Mouse (Mus musculus) midbrain, embryonic 14.5 days (tissue): Measurements from ENCODE around the gene Mcts2. TPM values are rescaled to one million over a fixed set of nuclear protein-coding genes. Genes with fewer than 3 reads are reported as not detected.

Source experiments
- ATAC-seq: fragments of 200-750 bp; cut with Nextera tagmentation; 2 replicates; pipeline ENCODE4 v1.8.0; 2017; ENCODE audit warnings: moderate number of reproducible peaks, moderate library complexity; ENCODE audit not compliant: low FRiP score, low TSS enrichment
- DNase-seq: peaks from one replicate; pipeline ENCODE4 v3.0.0-alpha.2; 2015
- H3K27ac ChIP-seq: fragments of 300-500 bp; sonication (generic); replicated peaks from 2 replicates; pipeline ENCODE4 v1.5.1; 2014; ENCODE audit warnings: mild to moderate bottlenecking, low read depth, low read length, moderate library complexity
- H3K27me3 ChIP-seq: fragments of 300-500 bp; sonication (generic); 2 replicates; pipeline ENCODE4 v1.6.1; 2014; ENCODE audit warnings: low read length, control low read depth, mixed read lengths; ENCODE audit not compliant: control insufficient read depth, insufficient read depth
- H3K36me3 ChIP-seq: fragments of 300-500 bp; sonication (generic); 2 replicates; pipeline ENCODE4 v1.6.1; 2014; ENCODE audit warnings: low read length, control low read depth; ENCODE audit not compliant: control insufficient read depth, insufficient read depth
- H3K4me1 ChIP-seq: fragments of 300-500 bp; sonication (generic); 2 replicates; pipeline ENCODE4 v1.6.1; 2014; ENCODE audit warnings: mild to moderate bottlenecking, antibody characterized with exemption, low read length, control low read depth; ENCODE audit not compliant: control insufficient read depth, insufficient read depth
- H3K4me2 ChIP-seq: fragments of 300-500 bp; sonication (generic); 2 replicates; pipeline ENCODE4 v1.6.1; 2014; ENCODE audit warnings: mild to moderate bottlenecking, low read length, moderate library complexity
- H3K4me3 ChIP-seq: fragments of 300-500 bp; sonication (generic); replicated peaks from 2 replicates; pipeline ENCODE4 v1.5.1; 2014; ENCODE audit warnings: low read depth, low read length
- H3K9ac ChIP-seq: fragments of 300-500 bp; sonication (generic); replicated peaks from 2 replicates; pipeline ENCODE4 v1.6.1; 2014; ENCODE audit warnings: mild to moderate bottlenecking, low read length, moderate library complexity
- H3K9me3 ChIP-seq: fragments of 300-500 bp; sonication (generic); 2 replicates; pipeline ENCODE4 v1.6.1; 2016; ENCODE audit warnings: low read length, control low read depth, mixed read lengths; ENCODE audit not compliant: control insufficient read depth
- WGBS: fragments of 180-500 bp; shearing (Covaris S2); extraction: QIAGEN DNeasy Blood & Tissue Kit; methylation state at CpG from one replicate; pipeline ENCODE4 v1.1.7; 2014; 5-methylcytosine and 5-hydroxymethylcytosine counted together
- polyA plus RNA-seq: library from polyadenylated mRNA; unstranded; fragments of >200 nt; fragmentation: Nextera tagmentation; extraction: Ambion mirVana; gene quantifications from 2 replicates; pipeline ENCODE4 v1.2.1, GENCODE M21; 2014

The Mcts2 gene
- polyA plus RNA-seq, 1 experiment from 2014 or later: 39.9 TPM

GRCm38 (mm10) chr2:152724332-152724723, 37.5 kb downstream of the Mcts2 start:
- no peak overlapping the region for H3K9ac ChIP-seq
- H3K36me3 ChIP-seq: no peaks in the 10 kb centered on the region
- H3K9me3 ChIP-seq: no peaks in the 10 kb centered on the region
- WGBS: 70% methylated on average over 3 of the region's 3 CpGs
- ATAC-seq (no peak; the same call in 1 of the 2 replicates), DNase-seq (no peak)
- H3K4me1 ChIP-seq: peaks cover 8% of the 10 kb centered on the region
- no peaks in the 10 kb centered on the region for H3K27me3 ChIP-seq
- H3K4me3 ChIP-seq: peak overlapping the region; percentile 25
- peak overlapping the region; percentile 57 for H3K4me2 ChIP-seq
- no peak overlapping the region for H3K27ac ChIP-seq

- H3K36me3 ChIP-seq: no peaks in the 10 kb centered on the region
- H3K4me2 ChIP-seq: no peak overlapping the region
- H3K4me3 ChIP-seq: no peak overlapping the region
- WGBS: 66% methylated on average over 15 of the region's 15 CpGs
- H3K27ac ChIP-seq: no peak overlapping the region
- no peaks in the 10 kb centered on the region for H3K9me3 ChIP-seq
- H3K9ac ChIP-seq: no peak overlapping the region
- no peaks in the 10 kb centered on the region for H3K27me3 ChIP-seq
- peaks cover 8% of the 10 kb centered on the region for H3K4me1 ChIP-seq
- ATAC-seq (no peak), DNase-seq (no peak)
Measured at GRCm38 (mm10) chr2:152725178-152725750, 38.4 kb downstream of the Mcts2 start.

GRCm38 (mm10) chr2:152726213-152726612, 39.4 kb downstream of the Mcts2 start:
- WGBS: 91% methylated on average over 6 of the region's 6 CpGs

GRCm38 (mm10) chr2:152726751-152727335, 40.0 kb downstream of the Mcts2 start:
- no peak for DNase-seq
- Histone ChIP-seq H3K9me3 (no peaks in the 10 kb centered on the region), H3K4me2 (no peak overlapping the region), H3K9ac (no peak overlapping the region), H3K4me3 (no peak overlapping the region), H3K4me1 (peaks cover 8% of the 10 kb centered on the region), H3K36me3 (no peaks in the 10 kb centered on the region), H3K27me3 (no peaks in the 10 kb centered on the region), H3K27ac (no peak overlapping the region)
- WGBS: 66% methylated on average over 6 of the region's 6 CpGs
- ATAC-seq: no peak

More at GRCm38 (mm10) chr2:152726213-152726612, 39.4 kb downstream of the Mcts2 start:
- Histone ChIP-seq H3K9ac (no peak overlapping the region), H3K27me3 (no peaks in the 10 kb centered on the region), H3K27ac (no peak overlapping the region), H3K4me1 (peaks cover 8% of the 10 kb centered on the region), H3K9me3 (no peaks in the 10 kb centered on the region), H3K4me2 (no peak overlapping the region), H3K36me3 (no peaks in the 10 kb centered on the region), H3K4me3 (no peak overlapping the region)
- no peak for ATAC-seq
- no peak for DNase-seq

- WGBS: 83% methylated on average over 14 of the region's 14 CpGs
- 0 out of 2 replicates have a peak overlapping the region, but pooled peaks have one; percentile 2 for H3K27ac ChIP-seq
Measured at GRCm38 (mm10) chr2:152727795-152728510, 41.1 kb downstream of the Mcts2 start.

GRCm38 (mm10) chr2:152728594-152728993, 41.8 kb downstream of the Mcts2 start:
- Histone ChIP-seq H3K4me3 (no peak overlapping the region), H3K4me1 (peaks cover 6% of the 10 kb centered on the region), H3K36me3 (no peaks in the 10 kb centered on the region), H3K27me3 (no peaks in the 10 kb centered on the region), H3K4me2 (no peak overlapping the region), H3K27ac (no peak overlapping the region), H3K9me3 (no peaks in the 10 kb centered on the region), H3K9ac (no peak overlapping the region)
- WGBS: 89% methylated on average over 7 of the region's 7 CpGs
- DNase-seq (no peak), ATAC-seq (no peak)

More at GRCm38 (mm10) chr2:152727795-152728510, 41.1 kb downstream of the Mcts2 start:
- ATAC-seq: no peak
- Histone ChIP-seq H3K4me1 (peaks cover 8% of the 10 kb centered on the region), H3K36me3 (no peaks in the 10 kb centered on the region), H3K9ac (no peak overlapping the region), H3K4me3 (no peak overlapping the region), H3K27me3 (no peaks in the 10 kb centered on the region), H3K9me3 (no peaks in the 10 kb centered on the region), H3K4me2 (no peak overlapping the region)
- no peak for DNase-seq

GRCm38 (mm10) chr2:152729013-152729635, 42.3 kb downstream of the Mcts2 start:
- no peaks in the 10 kb centered on the region for H3K36me3 ChIP-seq
- H3K4me1 ChIP-seq: peaks cover 1% of the 10 kb centered on the region; the same call in 1 of the 2 replicates
- H3K9ac ChIP-seq: no peak overlapping the region
- H3K9me3 ChIP-seq: no peaks in the 10 kb centered on the region
- ATAC-seq: no peak; the same call in 1 of the 2 replicates
- no peak for DNase-seq
- 69% methylated on average over 8 of the region's 8 CpGs for WGBS
- H3K4me2 ChIP-seq: no peak overlapping the region
- no peak overlapping the region for H3K27ac ChIP-seq
- no peak overlapping the region for H3K4me3 ChIP-seq
- no peaks in the 10 kb centered on the region for H3K27me3 ChIP-seq

GRCm38 (mm10) chr2:152729636-152730020, 42.8 kb downstream of the Mcts2 start:
- Histone ChIP-seq H3K9me3 (no peaks in the 10 kb centered on the region), H3K4me2 (no peak overlapping the region), H3K4me1 (peaks cover 1% of the 10 kb centered on the region), H3K27ac (no peak overlapping the region), H3K27me3 (no peaks in the 10 kb centered on the region), H3K9ac (no peak overlapping the region), H3K4me3 (no peak overlapping the region), H3K36me3 (no peaks in the 10 kb centered on the region)
- 52% methylated on average over 7 of the region's 7 CpGs for WGBS
- ATAC-seq: peak; percentile 40; the same call in 1 of the 2 replicates
- DNase-seq: no peak
